ENCODE assay signal across 18 mouse cellular contexts in the genomic region with DNA sequence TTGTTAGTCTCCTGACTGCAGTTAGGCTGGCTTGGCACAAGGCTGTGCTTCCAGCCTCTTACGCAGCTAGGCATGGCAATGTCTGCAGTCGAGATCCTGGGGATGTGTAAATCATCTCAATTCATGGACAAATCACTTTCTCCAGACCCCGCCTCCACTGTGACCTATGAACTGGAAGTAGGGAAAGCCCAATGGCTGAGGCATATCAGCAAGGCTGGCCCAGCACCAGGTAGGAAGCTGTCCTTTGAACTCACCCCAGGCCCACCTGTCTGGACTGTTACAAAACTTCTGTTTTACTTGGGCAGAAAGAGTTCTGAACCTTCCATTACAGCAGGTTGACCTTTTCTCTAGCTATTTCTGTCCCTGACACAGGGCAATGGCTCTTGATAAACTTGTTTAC.
DNase-seq lines count a peak whose midpoint lies in the region; ATAC-seq and TF ChIP-seq lines count a peak whose summit lies in the region.
"Had no signal": no experiment of that assay in that cellular context is flagged by ENCODE, and none has a peak within 500 bp of the region (broad histone marks: within the 10 kb centered on the region; RNA-seq: fewer than 3 reads in every experiment).

No protein-coding gene starts in this region.

- H3K27ac ChIP-seq in kidney, embryonic 15.5 days: no peak overlapping the region
- H3K27ac ChIP-seq in liver, embryonic 14.5 days: no peak overlapping the region
- no peak overlapping the region for H3K27ac ChIP-seq in heart, embryonic 11.5 days (ENCODE audit: low read depth, low read length)
- H3K27ac ChIP-seq: embryonic facial prominence, embryonic 15.5 days; forebrain, embryonic 10.5 days; hindbrain, embryonic 12.5 days; limb, embryonic 15.5 days had no signal

- H3K4me3 ChIP-seq in kidney, embryonic 15.5 days (replicated peaks): no peak overlapping the region
- no peak overlapping the region for H3K4me3 ChIP-seq in liver, embryonic 14.5 days (ENCODE audit: insufficient read depth in 1 of 2, low read depth in 2 of 2, low read length in 2 of 2)
- H3K4me3 ChIP-seq in heart, embryonic 11.5 days (ENCODE audit: low read depth, low read length): no peak overlapping the region
- H3K4me3 ChIP-seq: embryonic facial prominence, embryonic 15.5 days; forebrain, embryonic 10.5 days; hindbrain, embryonic 12.5 days; limb, embryonic 15.5 days; megakaryocyte, embryonic 14.5 days had no signal

- H3K9ac ChIP-seq in kidney, embryonic 15.5 days: no peak overlapping the region
- no peak overlapping the region for H3K9ac ChIP-seq in liver, embryonic 14.5 days (replicated peaks)
- no peak overlapping the region for H3K9ac ChIP-seq in heart, embryonic 11.5 days (ENCODE audit: low read depth, low read length)
- H3K9ac ChIP-seq: embryonic facial prominence, embryonic 15.5 days; hindbrain, embryonic 12.5 days; limb, embryonic 15.5 days had no signal

- no peak for ATAC-seq in kidney, embryonic 15.5 days (replicated peaks; ENCODE audit: low FRiP score)
- peak; percentile 60 for ATAC-seq in liver, embryonic 14.5 days (ENCODE audit: insufficient read depth)
- ATAC-seq in heart, embryonic 11.5 days (replicated peaks; ENCODE audit: insufficient number of reproducible peaks, low FRiP score, low TSS enrichment): no peak
- ATAC-seq: inflammation-experienced regulatory T-cells, adult 6 months had no signal

- H3K27me3 ChIP-seq in kidney, embryonic 15.5 days: no peaks in the 10 kb centered on the region
- H3K27me3 ChIP-seq in liver, embryonic 14.5 days (ENCODE audit: control insufficient read depth, insufficient read depth, low read length): no peaks in the 10 kb centered on the region
- no peaks in the 10 kb centered on the region for H3K27me3 ChIP-seq in heart, embryonic 11.5 days (ENCODE audit: control insufficient read depth, insufficient read depth, low read length)
- H3K27me3 ChIP-seq: embryonic facial prominence, embryonic 15.5 days; hindbrain, embryonic 12.5 days; limb, embryonic 15.5 days; megakaryocyte, embryonic 14.5 days had no signal

- H3K36me3 ChIP-seq in kidney, embryonic 15.5 days: peaks cover 9% of the 10 kb centered on the region
- no peaks in the 10 kb centered on the region for H3K36me3 ChIP-seq in liver, embryonic 14.5 days (replicated peaks; ENCODE audit: control insufficient read depth, insufficient read depth, low read depth)
- peaks cover 10% of the 10 kb centered on the region; the same call in 1 of the 2 replicates for H3K36me3 ChIP-seq in heart, embryonic 11.5 days (ENCODE audit: control insufficient read depth, insufficient read depth, low read length)

- no peak for TF ChIP-seq CTCF in liver, embryonic 14.5 days (IDR thresholded peaks at IDR 0.05; ENCODE audit: low read depth)

- H3K9me3 ChIP-seq in kidney, embryonic 15.5 days (replicated peaks): no peaks in the 10 kb centered on the region
- no peaks in the 10 kb centered on the region for H3K9me3 ChIP-seq in liver, embryonic 14.5 days (ENCODE audit: control insufficient read depth, low read length)
- no peaks in the 10 kb centered on the region for H3K9me3 ChIP-seq in heart, embryonic 11.5 days (replicated peaks; ENCODE audit: control insufficient read depth, low read length)
- H3K9me3 ChIP-seq: embryonic facial prominence, embryonic 15.5 days; forebrain, embryonic 10.5 days; hindbrain, embryonic 12.5 days; limb, embryonic 15.5 days had no signal

- peak; percentile 4 to 12 for DNase-seq in kidney, postnatal 36 days
- peak; percentile 48 for DNase-seq in adrenal gland, postnatal 25 days
- peak in 2 of 3 experiments; percentile 15 to 19 for DNase-seq in liver, embryonic 14.5 days (ENCODE audit: low read depth in 3 of 3, low spot score in 3 of 3)
- DNase-seq in urinary bladder, postnatal 25 days (ENCODE audit: low spot score): no peak
- no peak for DNase-seq in frontal cortex, postnatal 25 days (ENCODE audit: low spot score in 2 of 2)
- DNase-seq: cerebellum, adult 9-10 months; gastrocnemius, postnatal 14 days; lung, postnatal 14 days; right cerebral cortex, postnatal 25 days; thymus, postnatal 36 days had no signal

- 66% methylated on average over 3 of the region's 3 CpGs for WGBS in kidney, embryonic 15.5 days
- 59% methylated on average over 3 of the region's 3 CpGs for WGBS in liver, embryonic 14.5 days (ENCODE audit: insufficient replicate concordance)
- 83% methylated on average over 3 of the region's 3 CpGs for WGBS in heart, embryonic 11.5 days (ENCODE audit: insufficient replicate concordance)

- H3K4me2 ChIP-seq in kidney, embryonic 15.5 days: no peak overlapping the region
- H3K4me2 ChIP-seq in liver, embryonic 14.5 days (ENCODE audit: low read depth): no peak overlapping the region
- H3K4me2 ChIP-seq in heart, embryonic 11.5 days: no peak overlapping the region
- H3K4me2 ChIP-seq: embryonic facial prominence, embryonic 15.5 days; hindbrain, embryonic 12.5 days; limb, embryonic 15.5 days had no signal

- no peaks in the 10 kb centered on the region for H3K4me1 ChIP-seq in kidney, embryonic 15.5 days
- peaks cover 0 to 11% of the 10 kb centered on the region in 2 experiments; a peak in 2 of 4 replicates for H3K4me1 ChIP-seq in liver, embryonic 14.5 days (replicated peaks; ENCODE audit: control insufficient read depth in 2 of 2, insufficient read depth in 2 of 2, low read length in 1 of 2)
- H3K4me1 ChIP-seq in heart, embryonic 11.5 days (ENCODE audit: control insufficient read depth, insufficient read depth, low read length): no peaks in the 10 kb centered on the region
- H3K4me1 ChIP-seq: hindbrain, embryonic 12.5 days; megakaryocyte, embryonic 14.5 days had no signal

- no peak for TF ChIP-seq EP300 in liver, embryonic 14.5 days (IDR thresholded peaks at IDR 0.05; ENCODE audit: low read depth)

Comparison
In these comparisons a context has a peak if more than half of its experiments do, and no peak if none do; other contexts are left out.
1. DNase-seq: peak in kidney, postnatal 36 days (2 of 2), adrenal gland, postnatal 25 days (single experiment) and liver, embryonic 14.5 days (2 of 3); none in urinary bladder, postnatal 25 days (single experiment) and frontal cortex, postnatal 25 days (0 of 2).